Mouse (Mus musculus): ENCODE results near the gene Bik. TPM values are rescaled to one million over a fixed set of nuclear protein-coding genes. Genes with fewer than 3 reads are reported as not detected.
A peak's percentile ranks its signal among the peaks of the same experiment; 100 is the strongest.

Gene Bik
- polyA plus RNA-seq, 1 experiment from 2014 or later: 1.5 TPM

- 0 out of 2 replicates have a peak, but pooled peaks cover 10% of the 10 kb centered on the region for H3K27me3 ChIP-seq
- 0 out of 2 replicates have a peak overlapping the region, but pooled peaks have one; percentile 70 for H3K9ac ChIP-seq
- peak overlapping the region; percentile 19 for H3K27ac ChIP-seq
- peak overlapping the region; percentile 90 for H3K4me2 ChIP-seq
- peak; percentile 81 for ATAC-seq
- H3K9me3 ChIP-seq (replicated peaks): no peaks in the 10 kb centered on the region
- WGBS: 26% methylated on average over 15 of the region's 15 CpGs
- no peaks in the 10 kb centered on the region for H3K36me3 ChIP-seq (ENCODE audit: poor library complexity, severe bottlenecking)
- H3K4me3 ChIP-seq: peak overlapping the region; percentile 42
- peaks cover 22% of the 10 kb centered on the region for H3K4me1 ChIP-seq
Measured at GRCm38 (mm10) chr15:83562626-83563270, 36.1 kb downstream of the Bik start.

- H3K27ac ChIP-seq: peak within 1 kb of the TSS; percentile 19
- H3K36me3 ChIP-seq (ENCODE audit: poor library complexity, severe bottlenecking): no peaks in the 10 kb centered on the region
- ATAC-seq: peak; percentile 36
- H3K4me2 ChIP-seq: peak within 1 kb of the TSS; percentile 90
- H3K9me3 ChIP-seq (replicated peaks): no peaks in the 10 kb centered on the region
- H3K4me3 ChIP-seq: peak within 1 kb of the TSS; percentile 42
- peak within 1 kb of the TSS; percentile 70 for H3K9ac ChIP-seq
- peaks cover 22% of the 10 kb centered on the region for H3K4me1 ChIP-seq
- 0 out of 2 replicates have a peak, but pooled peaks cover 10% of the 10 kb centered on the region for H3K27me3 ChIP-seq
- WGBS: under 1% methylated on average over 26 of the region's 28 CpGs
Measured at GRCm38 (mm10) chr15:83563327-83563856, 36.7 kb downstream of the Bik start, which contains the start of the genes Tspo and Mcat. Gene Tspo, plus strand, starts transcription at chr15:83563592. Gene Mcat, minus strand, starts transcription at chr15:83563787.

GRCm38 (mm10) chr15:83563857-83564651, 37.4 kb downstream of the Bik start:
- Histone ChIP-seq H3K4me1 (peaks cover 22% of the 10 kb centered on the region), H3K27ac (no peak overlapping the region), H3K4me2 (peak overlapping the region; percentile 90), H3K4me3 (peak overlapping the region; percentile 42), H3K36me3 (ENCODE audit: poor library complexity, severe bottlenecking) (no peaks in the 10 kb centered on the region), H3K27me3 (0 out of 2 replicates have a peak, but pooled peaks cover 10% of the 10 kb centered on the region), H3K9ac (peak overlapping the region; percentile 70), H3K9me3 (replicated peaks) (no peaks in the 10 kb centered on the region)
- WGBS: 2% methylated on average over 27 of the region's 27 CpGs
- peak; percentile 30 for ATAC-seq

- 93% methylated on average over 3 of the region's 3 CpGs for WGBS
Measured at GRCm38 (mm10) chr15:83565434-83565833, 38.8 kb downstream of the Bik start.

GRCm38 (mm10) chr15:83566006-83566405, 39.3 kb downstream of the Bik start:
- Histone ChIP-seq H3K36me3 (ENCODE audit: poor library complexity, severe bottlenecking) (no peaks in the 10 kb centered on the region), H3K4me3 (no peak overlapping the region), H3K4me1 (peaks cover 22% of the 10 kb centered on the region), H3K9ac (no peak overlapping the region), H3K9me3 (replicated peaks) (no peaks in the 10 kb centered on the region), H3K27ac (no peak overlapping the region), H3K27me3 (0 out of 2 replicates have a peak, but pooled peaks cover 10% of the 10 kb centered on the region), H3K4me2 (no peak overlapping the region)
- 75% methylated on average over 5 of the region's 5 CpGs for WGBS
- ATAC-seq: no peak

More at GRCm38 (mm10) chr15:83565434-83565833, 38.8 kb downstream of the Bik start:
- no peak for ATAC-seq
- Histone ChIP-seq H3K27me3 (0 out of 2 replicates have a peak, but pooled peaks cover 10% of the 10 kb centered on the region), H3K4me3 (no peak overlapping the region), H3K9ac (no peak overlapping the region), H3K27ac (no peak overlapping the region), H3K4me1 (peaks cover 22% of the 10 kb centered on the region), H3K9me3 (replicated peaks) (no peaks in the 10 kb centered on the region), H3K4me2 (no peak overlapping the region), H3K36me3 (ENCODE audit: poor library complexity, severe bottlenecking) (no peaks in the 10 kb centered on the region)

GRCm38 (mm10) chr15:83567728-83568127, 41.1 kb downstream of the Bik start:
- Histone ChIP-seq H3K4me3 (no peak overlapping the region), H3K4me1 (peaks cover 19% of the 10 kb centered on the region), H3K9me3 (replicated peaks) (no peaks in the 10 kb centered on the region), H3K36me3 (ENCODE audit: poor library complexity, severe bottlenecking) (no peaks in the 10 kb centered on the region), H3K27ac (no peak overlapping the region), H3K4me2 (no peak overlapping the region), H3K9ac (no peak overlapping the region), H3K27me3 (0 out of 2 replicates have a peak, but pooled peaks cover 10% of the 10 kb centered on the region)
- 92% methylated on average over 3 of the region's 3 CpGs for WGBS
- no peak for ATAC-seq

GRCm38 (mm10) chr15:83568544-83568943, 41.9 kb downstream of the Bik start:
- 0 out of 2 replicates have a peak, but pooled peaks cover 10% of the 10 kb centered on the region for H3K27me3 ChIP-seq
- no peak overlapping the region for H3K4me3 ChIP-seq
- H3K9ac ChIP-seq: no peak overlapping the region
- no peak overlapping the region for H3K27ac ChIP-seq
- peaks cover 11% of the 10 kb centered on the region for H3K4me1 ChIP-seq
- H3K9me3 ChIP-seq (replicated peaks): no peaks in the 10 kb centered on the region
- WGBS: 94% methylated on average over 5 of the region's 5 CpGs
- no peak overlapping the region for H3K4me2 ChIP-seq
- no peaks in the 10 kb centered on the region for H3K36me3 ChIP-seq (ENCODE audit: poor library complexity, severe bottlenecking)
- ATAC-seq: no peak

GRCm38 (mm10) chr15:83569682-83570081, 43.0 kb downstream of the Bik start:
- ATAC-seq: no peak
- Histone ChIP-seq H3K27ac (no peak overlapping the region), H3K4me2 (no peak overlapping the region), H3K27me3 (0 out of 2 replicates have a peak, but pooled peaks cover 3% of the 10 kb centered on the region), H3K36me3 (ENCODE audit: poor library complexity, severe bottlenecking) (peaks cover 7% of the 10 kb centered on the region), H3K4me1 (no peaks in the 10 kb centered on the region), H3K9ac (no peak overlapping the region), H3K9me3 (replicated peaks) (no peaks in the 10 kb centered on the region), H3K4me3 (no peak overlapping the region)
- WGBS: 64% methylated on average over 11 of the region's 11 CpGs

- no peak for ATAC-seq
- Histone ChIP-seq H3K9ac (no peak overlapping the region), H3K4me2 (no peak overlapping the region), H3K4me3 (no peak overlapping the region), H3K4me1 (no peaks in the 10 kb centered on the region), H3K9me3 (replicated peaks) (no peaks in the 10 kb centered on the region), H3K36me3 (ENCODE audit: poor library complexity, severe bottlenecking) (peaks cover 17% of the 10 kb centered on the region), H3K27ac (no peak overlapping the region), H3K27me3 (no peaks in the 10 kb centered on the region)
- 60% methylated on average over 2 of the region's 2 CpGs for WGBS
Measured at GRCm38 (mm10) chr15:83570641-83571040, 44.0 kb downstream of the Bik start.

GRCm38 (mm10) chr15:83571636-83572035, 45.0 kb downstream of the Bik start:
- no peak overlapping the region for H3K27ac ChIP-seq
- H3K4me2 ChIP-seq: no peak overlapping the region
- no peak overlapping the region for H3K4me3 ChIP-seq
- no peak overlapping the region for H3K9ac ChIP-seq
- no peaks in the 10 kb centered on the region for H3K27me3 ChIP-seq
- no peak for ATAC-seq
- WGBS: 84% methylated on average over 5 of the region's 5 CpGs
- no peaks in the 10 kb centered on the region for H3K9me3 ChIP-seq (replicated peaks)
- H3K4me1 ChIP-seq: no peaks in the 10 kb centered on the region
- peaks cover 27% of the 10 kb centered on the region for H3K36me3 ChIP-seq (ENCODE audit: poor library complexity, severe bottlenecking)

GRCm38 (mm10) chr15:83572132-83572531, 45.5 kb downstream of the Bik start:
- Histone ChIP-seq H3K9me3 (replicated peaks) (no peaks in the 10 kb centered on the region), H3K27ac (no peak overlapping the region), H3K4me1 (no peaks in the 10 kb centered on the region), H3K4me3 (no peak overlapping the region), H3K9ac (no peak overlapping the region), H3K27me3 (no peaks in the 10 kb centered on the region), H3K36me3 (ENCODE audit: poor library complexity, severe bottlenecking) (peaks cover 32% of the 10 kb centered on the region), H3K4me2 (no peak overlapping the region)
- no peak for ATAC-seq
- 83% methylated on average over 4 of the region's 4 CpGs for WGBS

- Histone ChIP-seq H3K36me3 (ENCODE audit: poor library complexity, severe bottlenecking) (peaks cover 47% of the 10 kb centered on the region), H3K27ac (no peak overlapping the region), H3K9me3 (replicated peaks) (no peaks in the 10 kb centered on the region), H3K27me3 (no peaks in the 10 kb centered on the region), H3K9ac (no peak overlapping the region), H3K4me2 (no peak overlapping the region), H3K4me3 (no peak overlapping the region), H3K4me1 (no peaks in the 10 kb centered on the region)
- no peak for ATAC-seq
- 95% methylated on average over 12 of the region's 12 CpGs for WGBS
Measured at GRCm38 (mm10) chr15:83573606-83574005, 46.9 kb downstream of the Bik start.

Data from forebrain, embryonic 13.5 days (tissue).